Mouse (Mus musculus) liver, embryonic 14.5 days (tissue): Measurements from ENCODE around the gene Ankrd6.

Experiments used
- CTCF ChIP-seq: IDR thresholded peaks from 2 replicates; pipeline ENCODE4 v1.5.1; 2016; ENCODE audit warnings: antibody characterized with exemption, low read depth, control low read depth
- EP300 ChIP-seq: IDR thresholded peaks from 2 replicates; pipeline ENCODE4 v1.6.1; 2016; ENCODE audit warnings: antibody characterized with exemption, low read depth

GRCm38 (mm10) chr4:32768046-32768445 is 182.6 kb downstream of the Ankrd6 start:
- TF ChIP-seq EP300 (no peak), CTCF (no peak)
